Mouse (Mus musculus) thymus, adult 2 months (tissue): ENCODE data around the gene Pdxp.

Source experiments
- CTCF ChIP-seq: fragments of 200-500 bp; IDR thresholded peaks from 2 replicates; pipeline ENCODE4 v1.5.1; 2012; ENCODE audit warnings: mild to moderate bottlenecking, control low read depth, low read length, moderate library complexity, borderline replicate concordance; ENCODE audit not compliant: control insufficient read depth, poor library complexity, insufficient read depth; ENCODE audit errors: extremely low read depth
- POLR2A ChIP-seq: fragments of 200-500 bp; IDR thresholded peaks from 2 replicates; pipeline ENCODE4 v1.6.1; 2012; ENCODE audit warnings: mild to moderate bottlenecking, low read length, control low read depth, moderate library complexity; ENCODE audit not compliant: control insufficient read depth, poor library complexity, insufficient read depth; ENCODE audit errors: extremely low read depth

- TF ChIP-seq POLR2A = no peak
- TF ChIP-seq CTCF = no peak
Measured at GRCm38 (mm10) chr15:78927021-78927787, 13.5 kb downstream of the Pdxp start.
